Mouse (Mus musculus): ENCODE measurements at regions not wholly inside any gene's neighbourhood (a gene's known extent, or its start where the extent isn't known, plus 50 kb on each side); places are given as distances from the start of the nearest gene placed in this dataset.

- TF ChIP-seq POLR2A (IDR thresholded peaks at IDR 0.05; ENCODE audit: borderline replicate concordance, insufficient read depth, low read length) (no peak), CTCF (IDR thresholded peaks at IDR 0.05; ENCODE audit: borderline replicate concordance, insufficient read depth, low read depth, low read length) (no peak)
Measured at GRCm38 (mm10) chr15:62216688-62217477, 1294.1 kb upstream of the A1bg start.

Data from cerebellum, adult 2 months (tissue).